Mouse (Mus musculus) A20 (cell line): ENCODE measurements around the gene Ndufb11.

Experiments used
- DNase-seq: peaks from one replicate; pipeline ENCODE4 v3.0.0-alpha.2; 2011; ENCODE audit warnings: low read depth, low spot score

Ndufb11 gene

GRCm38 (mm10) chrX:20617176-20617902 lies at the start of gene Ndufb11, which contains the start of gene Rbm10:
TSS of gene Ndufb11 (minus strand) at chrX:20617619.
TSS of gene Rbm10 (plus strand) at chrX:20617503.
- peak; percentile 91 for DNase-seq

- DNase-seq = no peak
These were observed 46.0 kb upstream of the Ndufb11 start for GRCm38 (mm10) chrX:20663444-20663790.

GRCm38 (mm10) chrX:20662716-20663443 lies 45.5 kb upstream of the Ndufb11 start:
- DNase-seq = peak; percentile 89

- DNase-seq = no peak
These were observed 44.9 kb upstream of the Ndufb11 start for GRCm38 (mm10) chrX:20662317-20662715.

GRCm38 (mm10) chrX:20658891-20659406 lies 41.5 kb upstream of the Ndufb11 start:
- DNase-seq = peak; percentile 64

GRCm38 (mm10) chrX:20658026-20658652 lies 40.7 kb upstream of the Ndufb11 start, which contains the start of gene Uba1:
TSS of gene Uba1 (plus strand) at chrX:20658326.
- DNase-seq = peak; percentile 88

- no peak for DNase-seq
These were observed 40.2 kb upstream of the Ndufb11 start for GRCm38 (mm10) chrX:20657593-20657992.

- no peak for DNase-seq
These were observed 27.4 kb upstream of the Ndufb11 start for GRCm38 (mm10) chrX:20644780-20645179.

- no peak for DNase-seq
These were observed 20.7 kb upstream of the Ndufb11 start for GRCm38 (mm10) chrX:20638141-20638540.

- no peak for DNase-seq
These were observed 532 bp upstream of the Ndufb11 start for GRCm38 (mm10) chrX:20617903-20618399.

GRCm38 (mm10) chrX:20616861-20617175 lies 601 bp downstream of the Ndufb11 start:
- no peak for DNase-seq

GRCm38 (mm10) chrX:20608500-20608899 lies 8.9 kb downstream of the Ndufb11 start:
- no peak for DNase-seq

- peak; percentile 17 for DNase-seq
These were observed 29.5 kb downstream of the Ndufb11 start for GRCm38 (mm10) chrX:20587968-20588367.

GRCm38 (mm10) chrX:20573927-20574326 lies 43.5 kb downstream of the Ndufb11 start:
- no peak for DNase-seq

GRCm38 (mm10) chrX:20572683-20573082 lies 44.7 kb downstream of the Ndufb11 start:
- DNase-seq = no peak

- no peak for DNase-seq
These were observed 46.4 kb downstream of the Ndufb11 start for GRCm38 (mm10) chrX:20571024-20571423.
